9 mouse cellular contexts compared by ENCODE assay signal in the genomic region with DNA sequence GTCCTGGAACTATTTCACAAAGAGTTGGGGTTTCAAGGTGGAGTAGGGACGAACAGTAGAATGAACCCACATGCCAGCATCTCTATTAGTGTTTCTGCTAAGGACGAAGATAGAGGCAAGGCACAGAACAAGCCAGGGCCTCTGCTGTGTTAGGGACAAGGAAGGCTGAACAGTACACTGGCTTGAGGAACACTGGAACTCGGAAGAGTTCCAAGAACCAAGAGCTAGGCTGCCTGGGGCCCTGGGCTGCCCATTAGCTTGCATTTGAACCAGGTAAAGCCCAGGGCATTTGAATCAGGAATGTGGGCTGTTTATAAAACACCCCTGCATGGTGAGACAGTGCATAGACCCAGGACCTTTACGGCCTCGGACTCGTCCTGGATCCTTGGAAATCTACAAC. TPM values are rescaled to one million over a fixed set of nuclear protein-coding genes. Genes with fewer than 3 reads are reported as not detected.
A peak's percentile ranks its signal among the peaks of the same experiment; 100 is the strongest.
DNase-seq lines count a peak whose midpoint lies in the region; ATAC-seq and TF ChIP-seq lines count a peak whose summit lies in the region.
"Had no signal": no experiment of that assay in that cellular context is flagged by ENCODE, and none has a peak within 500 bp of the region (broad histone marks: within the 10 kb centered on the region; RNA-seq: fewer than 3 reads in every experiment).

No protein-coding gene starts in this region.

- H3K36me3 ChIP-seq in heart, embryonic 13.5 days = peaks cover 10% of the 10 kb centered on the region; the same call in 1 of the 2 replicates
- H3K36me3 ChIP-seq in hindbrain, embryonic 10.5 days = peaks cover 8% of the 10 kb centered on the region
- no peaks in the 10 kb centered on the region for H3K36me3 ChIP-seq in liver, postnatal 0 days (replicated peaks; ENCODE audit: insufficient read depth, low read length)

- H3K4me2 ChIP-seq in heart, embryonic 13.5 days = peak overlapping the region; percentile 98
- peak overlapping the region; percentile 90 for H3K4me2 ChIP-seq in liver, postnatal 0 days (ENCODE audit: low read depth, low read length)

- peak overlapping the region; percentile 96 for H3K9ac ChIP-seq in heart, embryonic 13.5 days
- H3K9ac ChIP-seq in liver, postnatal 0 days (replicated peaks) = no peak overlapping the region

- intact Hi-C loops in left cerebral cortex, postnatal 25 days (cut with DNase I) = loop anchor here (5.0 to 10.0 kb wide), 3 partner anchors 131 to 216 kb away; no protein-coding TSS in a partner anchor

- H3K4me1 ChIP-seq in heart, embryonic 13.5 days = peaks cover 31% of the 10 kb centered on the region
- peaks cover 6% of the 10 kb centered on the region; the same call in 1 of the 2 replicates for H3K4me1 ChIP-seq in bone marrow macrophage, adult 2 months (ENCODE audit: control insufficient read depth, insufficient read depth, low read length)
- peaks cover 41% of the 10 kb centered on the region for H3K4me1 ChIP-seq in hindbrain, embryonic 10.5 days (replicated peaks)
- H3K4me1 ChIP-seq in liver, postnatal 0 days (ENCODE audit: insufficient read depth) = peaks cover 14% of the 10 kb centered on the region

- TF ChIP-seq POLR2A in bone marrow macrophage, adult 2 months (IDR thresholded peaks at IDR 0.05; ENCODE audit: borderline replicate concordance, low read depth, low read length) = no peak

- 0 out of 2 replicates have a peak, but pooled peaks cover 7% of the 10 kb centered on the region for H3K9me3 ChIP-seq in heart, embryonic 13.5 days
- H3K9me3 ChIP-seq in hindbrain, embryonic 10.5 days = peaks cover 9% of the 10 kb centered on the region; the same call in 1 of the 2 replicates
- no peaks in the 10 kb centered on the region for H3K9me3 ChIP-seq in liver, postnatal 0 days (ENCODE audit: low read length)

- H3K27me3 ChIP-seq in heart, embryonic 13.5 days (replicated peaks) = no peaks in the 10 kb centered on the region
- peaks cover 11% of the 10 kb centered on the region; the same call in 1 of the 2 replicates for H3K27me3 ChIP-seq in hindbrain, embryonic 10.5 days (ENCODE audit: insufficient read depth, poor library complexity, severe bottlenecking)
- H3K27me3 ChIP-seq in liver, postnatal 0 days (ENCODE audit: insufficient read depth, low read length) = peaks cover 10% of the 10 kb centered on the region; the same call in 1 of the 2 replicates

- 37% methylated on average over 6 of the region's 6 CpGs for WGBS in heart, embryonic 13.5 days
- 40% methylated on average over 6 of the region's 6 CpGs for WGBS in hindbrain, embryonic 10.5 days
- WGBS in liver, postnatal 0 days (ENCODE audit: insufficient replicate concordance) = 39% methylated on average over 6 of the region's 6 CpGs

- no peak for ATAC-seq in heart, embryonic 13.5 days (ENCODE audit: extremely low read depth, insufficient number of reproducible peaks, low FRiP score, low TSS enrichment)
- ATAC-seq in liver, postnatal 0 days = no peak

- DNase-seq in heart, adult 11 months = no peak
- no peak for DNase-seq in hindbrain, embryonic 10.5 days (ENCODE audit: low spot score)
- no peak for DNase-seq in liver, postnatal 0 days
- no peak for DNase-seq in thymus, postnatal 0 days (ENCODE audit: low spot score)
- DNase-seq in yolk sac, embryonic 10.5 days (ENCODE audit: low spot score) = no peak
- DNase-seq in left cerebral cortex, postnatal 25 days (ENCODE audit: low spot score in 2 of 2) = no peak
- DNase-seq: layer of hippocampus, adult 9-11 months had no signal

- TF ChIP-seq CTCF in bone marrow macrophage, adult 2 months (IDR thresholded peaks at IDR 0.05; ENCODE audit: low read depth, low read length) = no peak
- no peak for TF ChIP-seq CTCF in liver, postnatal 0 days (IDR thresholded peaks at IDR 0.05; ENCODE audit: low read depth)

- no peak overlapping the region for H3K27ac ChIP-seq in heart, embryonic 13.5 days (replicated peaks)
- H3K27ac ChIP-seq in bone marrow macrophage, adult 2 months (ENCODE audit: insufficient read depth, low read depth, low read length) = no peak overlapping the region
- H3K27ac ChIP-seq in hindbrain, embryonic 10.5 days = peak overlapping the region; percentile 97
- H3K27ac ChIP-seq in liver, postnatal 0 days (ENCODE audit: low read depth) = no peak overlapping the region

- H3K4me3 ChIP-seq in heart, embryonic 13.5 days = peak overlapping the region; percentile 89
- peak overlapping the region; percentile 73 for H3K4me3 ChIP-seq in bone marrow macrophage, adult 2 months (ENCODE audit: insufficient read depth, low read length)
- H3K4me3 ChIP-seq in hindbrain, embryonic 10.5 days = peak overlapping the region; percentile 89
- peak overlapping the region; percentile 72; the same call in 1 of the 2 replicates for H3K4me3 ChIP-seq in liver, postnatal 0 days (ENCODE audit: low read depth, low read length)

- TF ChIP-seq EP300 in liver, postnatal 0 days (IDR thresholded peaks at IDR 0.05; ENCODE audit: low read depth) = no peak

RNA-seq across cellular contexts. Expression of a gene that starts 0.9 kb away (rescaled TPM):
- 7.1 TPM in 2 replicates for polyA plus RNA-seq in heart, embryonic 13.5 days (2015; fragmentation: Nextera tagmentation; extraction: Ambion mirVana)
- 14.8 and 15.0 TPM in 2 replicates for polyA plus RNA-seq in bone marrow macrophage, adult 2 months (2012; ENCODE audit: insufficient read depth, insufficient read length, missing spikeins)
- polyA plus RNA-seq in hindbrain, embryonic 10.5 days (2016; fragmentation: Nextera tagmentation; extraction: Ambion mirVana) = 18.6 and 27.2 TPM in 2 replicates
- polyA plus RNA-seq in liver, postnatal 0 days (2015; fragmentation: Nextera tagmentation; extraction: Ambion mirVana) = 1.0 and 1.3 TPM in 2 replicates
- 1.3 and 1.6 TPM in 2 replicates for polyA plus RNA-seq in thymus, postnatal 0 days (2015; fragmentation: Nextera tagmentation; extraction: Ambion mirVana)
- total RNA-seq in left cerebral cortex, postnatal 25 days (2021) = 100 to 1,000 TPM; 240 to 255 TPM
